Mouse (Mus musculus): Measurements from ENCODE around the gene Olig1. TPM values are rescaled to one million over a fixed set of nuclear protein-coding genes. Genes with fewer than 3 reads are reported as not detected.
"Not testable (repeated sequence)": the region's sequence is repeated elsewhere in the genome, so short reads cannot be mapped to it uniquely, and the experiment has no call there.

The Olig1 gene
- polyA plus RNA-seq, 1 experiment = not detected

DNA sequence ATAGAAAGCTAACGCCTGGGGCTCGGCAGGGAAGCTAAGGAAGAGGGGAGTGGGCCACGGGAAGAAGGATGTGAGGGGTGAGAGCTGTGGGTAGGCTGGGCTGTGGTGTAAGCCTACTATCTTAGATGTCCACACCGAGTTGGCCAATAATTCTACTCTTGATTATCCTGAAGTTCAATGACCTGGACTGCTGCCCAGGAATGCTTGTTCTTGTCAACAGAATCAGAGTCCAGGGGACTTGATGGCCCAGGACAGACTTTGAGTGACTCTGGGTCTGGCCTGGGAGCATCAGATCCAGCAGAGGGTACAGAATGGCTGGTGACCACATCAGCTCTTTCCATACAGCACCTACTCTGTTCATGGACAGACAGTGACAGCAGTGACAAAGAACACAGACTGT lies 30.5 kb upstream of the Olig1 start:
- no peak overlapping the region for H3K4me3 ChIP-seq
- H3ac ChIP-seq (ENCODE audit: control insufficient read depth, insufficient read length) = no peak overlapping the region
- TF ChIP-seq POLR2AphosphoS2 (IDR thresholded peaks at IDR 0.05; ENCODE audit: insufficient read length, low read depth) (no peak), SRF (IDR thresholded peaks at IDR 0.05; ENCODE audit: control insufficient read depth, insufficient read length, low read depth) (no peak), E2F4 (IDR thresholded peaks at IDR 0.05; ENCODE audit: insufficient read depth) (no peak)
- H3K36me3 ChIP-seq (ENCODE audit: control insufficient read depth, insufficient read depth) = no peaks in the 10 kb centered on the region
- H3K79me2 ChIP-seq (ENCODE audit: control insufficient read depth, insufficient read depth) = no peaks in the 10 kb centered on the region
- H3K27me3 ChIP-seq (ENCODE audit: control insufficient read depth, insufficient read depth, insufficient read length) = peaks cover 68% of the 10 kb centered on the region
- no peak overlapping the region for H3K4me2 ChIP-seq (ENCODE audit: low read depth)

DNA sequence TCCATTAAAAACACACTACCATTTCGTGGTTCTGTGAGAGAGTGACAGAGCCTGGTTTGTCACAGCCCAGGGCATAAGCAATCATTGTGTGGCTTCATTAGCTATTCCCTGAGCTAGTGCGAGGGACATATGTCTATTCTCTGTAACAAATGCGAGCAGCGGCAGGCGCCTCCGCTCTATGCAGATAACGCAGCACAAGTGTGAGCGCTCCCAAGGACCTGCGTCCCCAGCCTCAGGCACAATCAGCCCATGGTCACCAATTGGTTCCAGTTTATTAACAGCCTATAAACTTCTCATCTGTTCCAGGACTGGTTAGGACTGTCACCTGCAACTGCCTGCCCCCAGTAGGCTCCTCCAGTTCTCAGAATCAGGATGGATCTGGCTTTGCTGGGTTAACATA lies 23.3 kb upstream of the Olig1 start:
- Histone ChIP-seq H3ac (ENCODE audit: control insufficient read depth, insufficient read length) (no peak overlapping the region), H3K4me2 (ENCODE audit: low read depth) (no peak overlapping the region), H3K4me3 (no peak overlapping the region), H3K79me2 (ENCODE audit: control insufficient read depth, insufficient read depth) (no peaks in the 10 kb centered on the region), H3K27me3 (ENCODE audit: control insufficient read depth, insufficient read depth, insufficient read length) (peaks cover 47% of the 10 kb centered on the region), H3K36me3 (ENCODE audit: control insufficient read depth, insufficient read depth) (no peaks in the 10 kb centered on the region)
- TF ChIP-seq MYOD1 (IDR thresholded peaks at IDR 0.05; ENCODE audit: control insufficient read depth in 1 of 3, insufficient read length in 2 of 3, low read depth in 2 of 3) = no peak
- no peak for TF ChIP-seq CEBPB (IDR thresholded peaks at IDR 0.05; ENCODE audit: insufficient read depth, poor library complexity, severe bottlenecking)
- no peak for TF ChIP-seq TCF12 (IDR thresholded peaks at IDR 0.05; ENCODE audit: insufficient read depth, poor library complexity, severe bottlenecking)
- no peak for TF ChIP-seq USF1 (IDR thresholded peaks at IDR 0.05; ENCODE audit: low read depth)
- no peak for TF ChIP-seq MAX (IDR thresholded peaks at IDR 0.05; ENCODE audit: low read depth)
- no peak for TF ChIP-seq POLR2AphosphoS2 (IDR thresholded peaks at IDR 0.05; ENCODE audit: insufficient read length, low read depth)
- TF ChIP-seq MYOG (IDR thresholded peaks at IDR 0.05; ENCODE audit: control insufficient read depth in 1 of 3, insufficient read depth in 1 of 3, insufficient read length in 2 of 3, low read depth in 2 of 3) = no peak
- TF ChIP-seq TCF3 (IDR thresholded peaks at IDR 0.05; ENCODE audit: insufficient read length, low read depth) = no peak
- no peak for TF ChIP-seq E2F4 (IDR thresholded peaks at IDR 0.05; ENCODE audit: insufficient read depth)
- TF ChIP-seq POLR2A (IDR thresholded peaks at IDR 0.05; ENCODE audit: insufficient read length, low read depth) = no peak
- TF ChIP-seq SRF (IDR thresholded peaks at IDR 0.05; ENCODE audit: control insufficient read depth, insufficient read length, low read depth) = no peak
- no peak for TF ChIP-seq REST (IDR thresholded peaks at IDR 0.05; ENCODE audit: insufficient read depth, insufficient read length)

DNA sequence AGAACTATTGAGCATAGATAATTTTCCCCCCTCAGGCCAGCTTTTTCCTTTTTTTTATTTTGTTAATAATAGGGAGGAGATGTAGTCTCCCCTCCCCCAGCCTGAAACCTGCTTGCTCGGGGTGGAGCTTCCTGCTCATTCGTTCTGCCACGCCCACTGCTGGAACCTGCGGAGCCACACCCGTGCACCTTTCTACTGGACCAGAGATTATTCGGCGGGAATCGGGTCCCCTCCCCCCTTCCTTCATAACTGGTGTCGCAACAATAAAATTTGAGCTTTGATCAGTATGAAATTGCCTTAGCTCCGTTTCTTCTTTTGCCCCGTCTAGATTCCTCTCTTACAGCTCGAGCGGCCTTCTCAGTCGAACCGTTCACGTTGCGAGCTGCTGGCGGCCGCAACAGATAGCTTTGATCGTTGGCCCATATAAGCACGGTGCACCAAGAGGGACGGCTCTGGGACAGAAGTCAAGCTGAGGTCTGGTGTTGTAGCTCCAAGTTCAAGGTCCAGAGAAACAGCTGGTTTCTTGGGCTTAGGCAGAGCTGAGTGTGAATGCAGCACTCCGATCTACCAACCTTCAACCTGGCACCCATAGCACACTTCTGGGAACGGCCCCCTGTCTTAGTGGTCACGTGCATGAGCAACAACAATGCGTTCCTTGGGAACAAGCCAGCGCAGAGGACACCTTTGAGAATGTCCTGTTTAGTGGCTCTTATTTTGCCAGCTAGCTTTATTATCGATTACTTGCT lies 14.0 kb upstream of the Olig1 start:
- H3K27me3 ChIP-seq (ENCODE audit: control insufficient read depth, insufficient read depth, insufficient read length) = peaks cover 19% of the 10 kb centered on the region
- not testable (repeated sequence) for H3ac ChIP-seq (ENCODE audit: control insufficient read depth, insufficient read length); H3K4me2 ChIP-seq (ENCODE audit: low read depth); H3K36me3 ChIP-seq (ENCODE audit: control insufficient read depth, insufficient read depth); H3K79me2 ChIP-seq (ENCODE audit: control insufficient read depth, insufficient read depth); H3K4me3 ChIP-seq

DNA sequence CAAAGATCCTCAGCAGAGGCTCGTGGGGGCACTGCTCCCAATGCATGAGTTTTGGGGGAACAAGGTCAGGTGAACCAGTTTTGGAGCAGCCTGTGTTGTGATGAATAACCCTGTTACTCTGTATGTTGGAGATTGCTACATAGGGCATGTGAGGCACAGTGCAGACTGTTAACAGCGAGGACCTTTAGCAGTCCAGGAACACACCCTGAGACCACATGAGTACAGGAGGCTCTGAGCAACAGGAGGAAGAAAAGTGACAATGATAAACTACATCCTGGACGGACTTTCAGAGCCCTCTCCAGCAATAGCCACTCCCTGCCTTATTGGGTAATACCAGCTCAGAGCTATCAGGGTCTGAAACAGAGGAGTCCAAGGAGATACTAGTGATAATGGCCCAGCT lies 10.6 kb upstream of the Olig1 start:
- no peak overlapping the region for H3K4me2 ChIP-seq (ENCODE audit: low read depth)
- H3ac ChIP-seq (ENCODE audit: control insufficient read depth, insufficient read length) = no peak overlapping the region
- H3K36me3 ChIP-seq (ENCODE audit: control insufficient read depth, insufficient read depth) = no peaks in the 10 kb centered on the region
- H3K27me3 ChIP-seq (ENCODE audit: control insufficient read depth, insufficient read depth, insufficient read length) = peaks cover 38% of the 10 kb centered on the region
- no peaks in the 10 kb centered on the region for H3K79me2 ChIP-seq (ENCODE audit: control insufficient read depth, insufficient read depth)
- H3K4me3 ChIP-seq = no peak overlapping the region
- no peak for TF ChIP-seq SRF (IDR thresholded peaks at IDR 0.05; ENCODE audit: control insufficient read depth, insufficient read length, low read depth)
- TF ChIP-seq POLR2AphosphoS2 (IDR thresholded peaks at IDR 0.05; ENCODE audit: insufficient read length, low read depth) = no peak
- TF ChIP-seq TCF12 (IDR thresholded peaks at IDR 0.05; ENCODE audit: insufficient read depth, poor library complexity, severe bottlenecking) = no peak
- no peak for TF ChIP-seq REST (IDR thresholded peaks at IDR 0.05; ENCODE audit: insufficient read depth, insufficient read length)
- TF ChIP-seq MYOG (IDR thresholded peaks at IDR 0.05; ENCODE audit: control insufficient read depth in 1 of 3, insufficient read depth in 1 of 3, insufficient read length in 2 of 3, low read depth in 2 of 3) = no peak
- TF ChIP-seq TCF3 (IDR thresholded peaks at IDR 0.05; ENCODE audit: insufficient read length, low read depth) = no peak
- no peak for TF ChIP-seq MAX (IDR thresholded peaks at IDR 0.05; ENCODE audit: low read depth)
- no peak for TF ChIP-seq CEBPB (IDR thresholded peaks at IDR 0.05; ENCODE audit: insufficient read depth, poor library complexity, severe bottlenecking)
- TF ChIP-seq E2F4 (IDR thresholded peaks at IDR 0.05; ENCODE audit: insufficient read depth) = no peak
- no peak for TF ChIP-seq MYOD1 (IDR thresholded peaks at IDR 0.05; ENCODE audit: control insufficient read depth in 1 of 3, insufficient read length in 2 of 3, low read depth in 2 of 3)
- TF ChIP-seq USF1 (IDR thresholded peaks at IDR 0.05; ENCODE audit: low read depth) = no peak
- no peak for TF ChIP-seq POLR2A (IDR thresholded peaks at IDR 0.05; ENCODE audit: insufficient read length, low read depth)

DNA sequence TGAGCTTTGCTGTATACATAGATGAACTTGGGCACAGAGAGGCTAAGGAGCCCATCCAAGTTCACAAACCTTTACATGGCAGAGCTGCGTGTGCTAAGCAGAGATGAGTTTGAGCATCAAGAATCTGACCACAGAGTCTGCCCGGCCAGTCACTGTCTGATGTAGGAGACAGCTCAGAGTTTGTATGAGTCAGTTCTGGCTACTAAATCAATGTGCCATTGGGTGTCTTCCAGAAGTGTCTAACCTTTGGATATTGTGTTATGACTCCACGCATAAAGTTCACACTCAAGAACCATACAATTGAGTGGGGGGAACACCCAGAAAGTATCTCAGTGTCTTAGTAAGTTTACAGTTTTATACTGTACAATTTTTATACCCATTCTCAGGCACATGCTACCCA lies 8.7 kb upstream of the Olig1 start:
- H3K4me3 ChIP-seq = no peak overlapping the region
- TF ChIP-seq MYOD1 (IDR thresholded peaks at IDR 0.05; ENCODE audit: control insufficient read depth in 1 of 3, insufficient read length in 2 of 3, low read depth in 2 of 3) (no peak), MYOG (IDR thresholded peaks at IDR 0.05; ENCODE audit: control insufficient read depth in 1 of 3, insufficient read depth in 1 of 3, insufficient read length in 2 of 3, low read depth in 2 of 3) (no peak), MAX (IDR thresholded peaks at IDR 0.05; ENCODE audit: low read depth) (no peak), CEBPB (IDR thresholded peaks at IDR 0.05; ENCODE audit: insufficient read depth, poor library complexity, severe bottlenecking) (no peak), SRF (IDR thresholded peaks at IDR 0.05; ENCODE audit: control insufficient read depth, insufficient read length, low read depth) (no peak), TCF3 (IDR thresholded peaks at IDR 0.05; ENCODE audit: insufficient read length, low read depth) (no peak), TCF12 (IDR thresholded peaks at IDR 0.05; ENCODE audit: insufficient read depth, poor library complexity, severe bottlenecking) (no peak), POLR2A (IDR thresholded peaks at IDR 0.05; ENCODE audit: insufficient read length, low read depth) (no peak), POLR2AphosphoS2 (IDR thresholded peaks at IDR 0.05; ENCODE audit: insufficient read length, low read depth) (no peak), USF1 (IDR thresholded peaks at IDR 0.05; ENCODE audit: low read depth) (no peak), REST (IDR thresholded peaks at IDR 0.05; ENCODE audit: insufficient read depth, insufficient read length) (no peak), E2F4 (IDR thresholded peaks at IDR 0.05; ENCODE audit: insufficient read depth) (no peak)

More for the DNA sequence above, 8.7 kb upstream of the Olig1 start:
- Histone ChIP-seq H3K36me3 (ENCODE audit: control insufficient read depth, insufficient read depth) (no peaks in the 10 kb centered on the region), H3K79me2 (ENCODE audit: control insufficient read depth, insufficient read depth) (no peaks in the 10 kb centered on the region), H3ac (ENCODE audit: control insufficient read depth, insufficient read length) (no peak overlapping the region), H3K4me2 (ENCODE audit: low read depth) (no peak overlapping the region), H3K27me3 (ENCODE audit: control insufficient read depth, insufficient read depth, insufficient read length) (peaks cover 43% of the 10 kb centered on the region)

Data from myocyte (in vitro differentiated cells).